Mouse (Mus musculus) kidney, postnatal 10 days (tissue): ENCODE data around the gene Arsa.
"Not testable (repeated sequence)": the region's sequence is repeated elsewhere in the genome, so short reads cannot be mapped to it uniquely, and the experiment has no call there.

Experiments used
- DNase-seq: peaks from one replicate; pipeline ENCODE4 v3.0.0; 2021; ENCODE audit warnings: mixed read lengths

Gene Arsa

DNA sequence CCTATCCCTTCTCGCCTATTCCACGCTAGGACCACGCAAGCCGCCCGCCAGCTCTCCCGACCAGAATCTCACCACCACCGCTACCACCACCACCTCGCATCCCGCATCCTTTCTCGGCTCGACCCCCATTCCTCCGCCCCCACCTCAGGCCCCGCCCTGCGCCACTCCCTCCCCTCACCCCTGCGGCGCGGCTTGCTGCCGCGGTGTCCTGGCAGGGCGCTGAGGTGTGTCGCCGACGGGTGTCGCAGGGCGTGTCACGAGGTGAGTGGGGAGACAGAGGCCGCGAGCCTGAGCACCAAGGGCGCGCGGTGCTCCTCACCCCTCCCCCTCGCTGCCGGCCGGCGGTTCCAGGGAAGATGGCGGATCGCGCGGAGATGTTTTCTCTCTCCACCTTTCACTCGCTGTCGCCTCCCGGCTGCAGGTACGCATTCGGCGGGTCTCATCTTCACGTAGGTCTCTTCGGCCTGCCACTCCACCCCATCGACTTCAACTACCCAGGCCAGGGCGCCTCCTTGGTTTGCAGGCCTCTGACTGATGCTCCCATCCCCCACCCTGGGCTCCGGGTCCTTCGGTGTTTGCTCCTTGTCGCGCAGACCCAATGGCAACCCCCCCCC, 23.3 kb downstream of the Arsa start, which contains the start of gene Mapk8ip2:
Mapk8ip2 (plus strand) TSS at position 49 of the 614 bp plus-strand sequence.
- no peak for DNase-seq

DNA sequence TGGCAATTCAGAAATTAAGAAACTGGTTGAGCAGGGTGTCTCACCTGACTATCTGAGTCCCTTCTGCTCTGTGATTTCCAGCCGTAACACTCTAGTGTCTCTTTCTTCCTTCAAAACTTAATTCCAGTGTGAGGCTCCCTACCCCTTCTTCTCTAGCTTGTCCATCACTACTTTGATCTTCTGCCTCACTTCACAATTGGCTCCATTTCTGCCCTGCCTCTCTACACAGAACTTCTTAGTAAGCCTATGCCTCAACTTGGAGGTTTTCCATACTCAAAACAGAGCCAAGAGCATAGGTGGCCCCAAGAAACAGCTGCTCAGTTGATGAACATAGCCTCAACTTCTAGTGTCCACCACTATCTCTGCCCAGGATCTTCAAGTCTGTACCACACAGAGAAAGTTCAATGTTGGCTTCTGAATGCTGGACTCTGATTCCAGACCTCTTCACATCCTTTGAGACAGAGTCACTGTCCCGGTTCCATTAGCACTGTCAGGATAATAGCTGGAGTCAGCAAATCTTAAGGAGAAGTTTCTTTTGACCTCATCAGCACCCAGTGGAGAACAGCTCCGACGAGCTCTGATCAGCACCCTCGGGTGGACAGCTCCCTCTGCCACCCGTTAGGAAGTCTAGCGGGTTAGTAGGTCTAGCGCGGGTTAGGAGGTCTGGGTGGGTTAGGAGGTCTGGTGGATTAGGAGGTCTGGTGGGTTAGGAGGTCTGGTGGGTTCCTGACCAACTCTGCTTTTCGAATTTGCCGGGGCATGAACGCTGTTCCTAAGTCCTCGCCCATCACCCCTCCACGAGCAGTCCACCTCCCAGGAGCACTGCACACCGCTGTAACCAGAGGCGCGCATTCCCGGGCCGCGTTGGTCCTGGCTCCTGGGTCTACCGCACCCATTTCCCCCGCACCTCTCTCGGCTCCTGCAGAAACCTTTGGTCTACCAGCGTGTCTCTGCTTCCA, 24.0 kb downstream of the Arsa start:
- DNase-seq: peak; percentile 89

DNA sequence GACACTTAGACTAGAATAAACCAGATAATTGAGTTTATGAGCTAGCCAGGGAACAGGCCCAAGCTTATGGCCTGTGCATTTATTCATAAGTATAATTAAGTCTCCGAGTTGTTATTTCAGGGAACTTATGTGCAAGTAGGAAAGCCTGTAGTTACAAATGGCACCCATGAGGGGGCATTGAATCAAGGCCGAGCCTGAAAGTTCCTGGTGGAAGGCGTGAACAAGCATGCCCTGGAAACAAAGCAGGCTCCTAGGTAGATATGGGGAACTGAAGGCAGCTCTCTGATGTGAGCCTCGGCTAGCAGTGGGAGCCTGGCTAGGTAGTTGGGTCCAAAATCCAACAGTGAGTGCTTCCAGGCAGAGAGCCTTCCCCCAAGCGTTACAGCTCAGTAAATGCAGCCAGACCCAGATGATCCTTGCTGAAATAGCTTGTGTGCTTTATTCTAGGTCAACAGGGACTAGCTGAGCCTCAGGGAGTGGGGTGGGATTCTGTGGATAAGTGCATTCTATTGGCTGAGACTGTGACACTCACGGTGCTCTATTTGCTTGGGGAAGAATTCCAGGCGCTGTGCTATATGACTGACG, 34.6 kb downstream of the Arsa start:
- no peak for DNase-seq

DNA sequence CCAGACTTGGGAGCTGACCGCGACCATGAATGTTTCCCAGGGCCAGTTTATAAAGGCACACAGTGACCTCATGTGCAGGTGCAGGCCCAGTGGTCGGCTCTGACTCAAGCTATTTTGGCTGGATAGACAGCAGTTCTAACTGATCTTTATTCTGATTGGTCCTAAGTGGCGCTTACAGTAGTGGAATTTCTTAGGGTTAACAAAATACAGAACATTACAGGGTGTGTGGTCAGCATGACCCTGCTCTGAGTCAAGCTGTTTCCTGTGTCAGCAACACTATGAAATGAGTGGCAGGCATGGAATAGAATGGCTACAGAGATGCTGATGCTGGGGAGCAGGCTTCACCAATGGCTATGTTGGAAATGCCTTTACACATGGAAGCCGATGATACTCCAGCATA, 41.3 kb downstream of the Arsa start:
- DNase-seq: no peak

DNA sequence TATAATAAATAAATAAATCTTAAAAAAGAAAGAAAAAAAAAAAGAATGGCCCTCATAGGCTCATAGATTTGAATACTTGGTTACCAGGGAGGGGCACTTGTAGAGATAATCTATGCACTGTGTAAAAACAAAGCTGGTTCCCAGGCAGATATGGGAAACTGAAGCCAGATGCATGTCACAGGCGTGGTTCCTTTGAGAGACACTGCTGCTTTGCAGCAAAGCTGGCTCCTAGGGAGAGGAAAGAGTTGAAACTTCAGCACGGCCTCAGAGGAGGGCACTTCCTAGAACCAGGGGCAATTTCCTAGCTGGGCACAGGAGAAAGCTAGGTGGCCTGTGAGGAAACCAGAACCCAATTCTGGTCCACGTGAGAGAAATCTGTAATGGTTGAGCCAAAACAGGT, 43.1 kb downstream of the Arsa start:
- no peak for DNase-seq

DNA sequence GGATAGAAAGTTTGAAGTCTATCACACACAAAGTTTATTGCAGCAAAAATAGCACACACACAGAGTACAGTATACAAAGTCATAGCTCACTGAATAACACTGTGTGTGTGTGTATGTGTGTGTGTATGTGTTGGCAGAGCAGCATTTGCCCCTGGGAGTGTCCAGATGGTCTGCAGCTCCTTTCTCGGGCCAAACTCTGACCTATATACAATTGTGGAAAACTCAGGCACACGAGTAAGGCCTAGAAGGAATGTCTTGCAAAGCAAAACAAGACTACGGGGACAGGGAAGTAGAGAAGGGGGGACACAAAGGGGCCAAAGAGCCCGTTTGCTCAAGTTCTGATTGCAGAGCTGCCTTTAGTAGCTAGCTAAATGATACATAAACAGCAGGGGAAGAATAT, 44.3 kb downstream of the Arsa start:
- DNase-seq: no peak

DNA sequence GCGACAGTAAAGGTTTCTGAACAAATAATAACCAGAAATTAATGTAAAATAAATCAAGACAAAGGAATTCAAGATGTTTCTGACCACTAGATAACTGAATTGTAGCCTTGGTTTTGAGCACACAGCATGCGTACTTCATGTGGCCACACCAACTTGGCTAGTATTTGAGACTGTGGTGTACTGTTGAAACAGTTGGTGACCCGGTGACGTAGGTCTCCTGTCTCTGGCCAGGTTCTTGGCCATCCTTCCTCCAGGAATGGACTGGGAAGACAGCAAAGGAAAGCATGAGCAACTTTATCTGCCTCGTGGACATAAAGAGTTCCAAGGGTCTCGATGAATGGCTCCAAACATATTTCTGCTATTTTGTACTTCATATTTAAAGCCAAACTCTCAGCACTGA, 45.4 kb downstream of the Arsa start:
- DNase-seq: no peak

DNA sequence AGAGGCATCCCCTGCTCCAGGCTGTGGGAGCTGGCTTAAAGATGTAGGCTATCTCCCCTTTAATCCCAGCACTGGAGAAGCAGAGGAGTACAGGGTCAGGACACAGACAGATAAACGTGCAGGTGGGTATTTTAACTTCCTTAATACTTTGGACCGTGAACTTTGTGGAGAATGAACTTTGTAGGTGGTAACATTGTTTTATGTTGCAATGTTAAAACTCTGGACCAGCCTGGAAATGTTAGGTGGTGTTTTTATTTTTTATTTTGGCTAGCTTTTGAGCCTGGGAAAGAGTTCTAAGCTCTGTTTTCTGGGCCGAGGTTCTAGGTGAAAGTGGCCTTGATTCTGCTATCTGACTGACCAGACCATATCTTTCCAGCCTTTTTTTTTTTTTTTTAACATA, 46.0 kb downstream of the Arsa start:
- no peak for DNase-seq

DNA sequence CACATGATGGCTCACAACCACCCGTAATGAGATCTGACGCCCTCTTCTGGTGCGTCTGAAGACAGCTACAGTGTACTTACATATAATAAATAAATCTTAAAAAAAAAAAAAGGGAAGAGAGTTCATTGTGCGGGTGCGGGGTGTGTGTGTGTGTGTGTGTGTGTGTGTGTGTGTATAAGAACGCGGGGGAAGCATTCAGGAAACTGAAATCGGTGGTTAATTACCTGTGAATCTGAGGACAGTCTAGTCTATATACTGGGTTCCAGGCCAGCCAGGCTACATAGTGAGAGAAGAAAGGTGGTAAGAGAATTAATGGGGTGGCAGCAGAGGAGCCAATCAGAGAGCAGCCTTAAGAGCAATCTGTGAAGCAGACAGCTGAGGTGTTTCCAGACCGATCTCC, 46.5 kb downstream of the Arsa start:
- DNase-seq: not testable (repeated sequence)

DNA sequence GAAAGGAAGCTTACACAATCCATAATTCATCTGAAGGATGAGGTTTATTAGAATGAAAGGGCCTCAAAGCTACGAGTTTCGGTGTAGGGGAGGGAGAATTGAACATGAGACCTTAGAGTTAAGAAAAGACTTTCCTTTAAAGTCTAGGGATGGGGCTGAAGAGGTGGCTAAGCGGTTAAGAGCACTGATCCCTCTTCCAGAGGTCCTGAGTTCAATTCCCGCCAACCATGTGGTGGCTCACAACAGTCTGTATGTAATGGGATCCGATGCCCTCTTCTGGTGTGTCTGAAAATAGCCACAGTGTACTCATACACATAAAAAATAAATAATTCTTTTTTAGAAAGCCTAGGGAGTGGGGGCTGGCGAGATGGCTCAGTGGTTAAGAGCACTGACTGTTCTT, 46.9 kb downstream of the Arsa start:
- DNase-seq: no peak

DNA sequence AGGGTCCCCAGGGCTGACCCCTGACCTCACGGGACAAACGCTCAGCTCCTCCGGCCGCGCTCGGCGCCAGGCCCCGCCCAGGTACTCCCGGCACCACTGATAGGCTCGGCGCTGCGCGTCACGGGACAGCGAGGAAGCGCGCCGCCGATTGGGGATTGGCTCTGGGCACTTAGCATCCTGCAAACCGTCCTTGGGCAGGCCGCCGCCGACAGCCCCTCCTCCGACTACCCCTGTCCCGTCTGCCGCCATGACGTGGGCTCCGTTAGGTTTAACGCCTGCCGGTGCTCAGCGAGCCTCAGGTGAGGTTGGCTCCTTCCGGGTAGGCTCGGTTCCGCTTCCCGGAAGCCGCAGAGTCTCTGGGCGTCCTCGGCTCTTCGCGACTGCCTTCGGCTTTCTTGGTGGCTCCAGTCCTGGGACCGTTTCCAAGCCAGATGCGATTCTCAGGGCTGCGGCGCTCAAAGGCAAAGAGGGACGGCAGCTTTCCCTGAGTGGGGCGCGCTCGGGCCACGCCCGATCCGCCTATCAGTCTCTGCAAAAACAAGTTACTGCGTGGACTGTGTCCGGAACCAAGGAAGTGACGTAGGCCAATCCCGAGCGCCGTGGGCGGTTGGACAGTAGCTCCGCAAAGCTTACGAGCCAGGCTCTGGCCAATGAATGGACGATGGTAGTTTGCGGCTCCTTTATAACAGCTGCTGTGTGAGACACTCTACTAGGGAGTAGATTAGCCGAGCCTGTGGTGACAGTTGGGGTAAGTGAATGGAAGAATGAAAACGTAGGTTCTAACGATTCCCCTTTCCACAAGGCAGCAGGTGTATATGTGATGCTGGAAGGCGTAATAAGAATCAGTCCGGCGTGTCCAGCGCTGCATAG, 47.6 kb downstream of the Arsa start, which contains the start of the genes C730034F03Rik, Gm44502 and Chkb:
C730034F03Rik (plus strand) TSS at position 238 of the 870 bp plus-strand sequence.
Gm44502 (minus strand) TSS at position 345 of the 870 bp plus-strand sequence.
Chkb (minus strand) TSS at position 557 of the 870 bp plus-strand sequence.
- DNase-seq: peak; percentile 94

DNA sequence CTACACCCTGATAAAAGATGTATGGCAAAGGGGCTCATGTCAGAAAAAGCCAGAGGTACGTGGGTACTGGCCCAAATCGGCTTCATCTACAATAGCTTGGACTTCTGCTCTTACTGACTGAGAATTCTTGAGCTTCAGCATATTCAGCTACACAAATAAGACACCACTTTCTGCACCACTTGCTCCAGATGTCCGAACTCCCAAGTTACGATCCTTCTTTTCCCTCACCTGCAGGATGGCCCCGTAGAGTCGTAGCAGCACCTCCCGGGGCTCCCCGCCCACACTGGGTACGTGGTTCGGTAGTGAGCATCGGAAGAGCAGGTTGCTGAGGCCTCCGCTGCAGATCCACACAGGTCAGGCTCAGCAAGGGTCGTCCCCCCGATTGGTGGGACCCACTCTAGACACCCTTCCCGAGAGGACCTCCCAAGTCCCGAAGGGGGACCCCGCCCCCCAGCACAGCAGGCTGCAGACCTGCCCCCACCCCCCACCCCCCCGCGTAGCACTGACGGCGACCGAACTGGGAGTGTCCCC, 48.3 kb downstream of the Arsa start:
- DNase-seq: no peak

DNA sequence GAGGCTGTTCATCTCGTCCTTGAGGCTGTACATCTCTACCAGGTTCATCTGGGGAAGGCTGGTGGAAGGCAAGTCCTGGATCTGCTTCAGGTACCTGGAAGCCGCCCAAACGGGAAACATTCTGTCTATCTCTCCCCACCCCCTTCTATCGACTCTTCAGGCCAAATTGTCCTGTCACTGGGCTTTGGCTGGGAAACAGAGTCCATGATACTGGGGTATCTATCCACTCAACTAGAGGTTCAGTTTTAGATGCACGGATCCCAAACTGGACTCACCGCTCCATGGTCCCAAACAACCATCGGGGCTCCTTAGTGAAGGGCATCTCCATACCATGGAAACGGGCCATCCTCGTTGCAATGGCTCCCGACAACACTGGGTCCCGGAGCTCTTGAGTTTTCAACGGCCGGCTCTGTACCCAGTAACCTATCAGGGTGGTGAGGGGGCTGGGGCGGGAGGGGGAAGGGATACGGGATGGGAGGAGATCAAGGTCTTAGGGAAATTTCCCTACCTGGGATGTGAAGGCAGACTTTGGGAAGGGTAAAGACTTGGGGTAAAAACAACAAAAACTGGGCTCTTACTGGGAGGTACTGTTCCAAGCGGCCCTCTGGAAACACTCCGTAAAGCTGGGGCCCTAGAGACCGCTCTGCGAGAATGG, 49.0 kb downstream of the Arsa start:
- no peak for DNase-seq

DNA sequence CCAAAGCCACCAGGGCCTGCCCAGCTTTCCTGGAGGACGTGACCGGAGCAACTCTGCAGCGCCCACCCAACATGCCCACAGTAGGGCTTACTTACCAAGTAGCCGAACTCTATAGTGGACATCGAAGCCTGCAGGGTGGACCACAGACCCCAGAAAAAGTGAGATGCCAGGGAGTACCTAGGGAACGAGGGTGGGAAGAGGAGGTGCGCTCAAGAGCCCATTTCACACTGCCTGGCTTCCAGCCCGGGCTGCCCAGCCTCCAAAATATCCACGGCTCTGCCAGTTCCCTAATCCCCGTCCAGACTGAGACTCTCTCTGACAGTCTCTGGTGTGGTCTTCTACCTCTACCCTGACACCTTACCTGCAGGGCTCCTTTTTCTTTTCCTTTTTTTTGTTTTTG, 50.5 kb downstream of the Arsa start:
- no peak for DNase-seq

DNA sequence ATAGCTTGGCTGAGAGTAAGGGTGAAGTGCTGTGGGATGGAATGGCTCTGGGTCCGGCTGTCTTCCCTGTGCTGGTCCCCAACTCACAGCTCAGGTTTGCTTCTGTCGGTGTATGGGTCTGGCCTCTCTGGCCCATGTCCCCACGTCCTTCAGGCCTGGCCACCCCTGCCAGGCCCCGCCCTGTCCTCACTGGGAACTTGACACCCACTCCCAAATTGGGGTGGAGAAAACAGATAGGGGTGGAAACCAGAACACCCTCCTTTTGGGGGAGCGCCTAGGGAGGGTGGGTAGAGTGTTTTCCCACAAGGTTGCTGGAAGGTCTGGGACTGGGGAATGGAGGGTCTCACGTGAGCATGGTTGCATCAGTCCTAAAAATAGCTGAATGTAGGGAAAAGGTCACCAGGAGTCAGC, 51.5 kb downstream of the Arsa start, which contains the start of gene Cpt1b:
Cpt1b (minus strand) TSS at position 153 of the 411 bp plus-strand sequence.
- DNase-seq: peak; percentile 56

DNA sequence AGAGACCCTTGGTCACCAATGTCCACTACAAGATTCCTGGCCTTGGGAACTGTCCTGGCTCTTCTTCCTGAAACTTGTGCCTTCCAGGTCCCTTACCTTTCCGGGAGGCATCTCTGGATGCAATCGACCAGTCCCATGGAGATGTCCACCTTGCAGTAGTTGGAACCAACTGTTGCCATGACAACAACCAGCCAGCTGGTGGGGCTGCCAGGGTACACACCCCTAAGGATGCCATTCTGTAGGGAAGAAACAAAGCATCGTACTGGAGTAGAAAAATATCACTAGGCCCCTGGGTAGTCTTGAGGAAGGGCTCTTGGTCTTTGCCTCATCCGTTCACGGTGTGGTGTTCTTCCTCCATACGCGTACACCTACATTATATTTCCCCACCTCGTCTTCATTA, 52.6 kb downstream of the Arsa start:
- no peak for DNase-seq
